Mouse (Mus musculus) layer of hippocampus, adult 11-12 months (tissue): ENCODE results near the gene Pon1.

ENCODE experiments used
- DNase-seq: peaks from one replicate; pipeline ENCODE4 v3.0.0; 2022; ENCODE audit warnings: low spot score

Gene Pon1

GRCm38 (mm10) chr6:5134986-5135385, 58.8 kb downstream of the Pon1 start:
- no peak for DNase-seq

DNA sequence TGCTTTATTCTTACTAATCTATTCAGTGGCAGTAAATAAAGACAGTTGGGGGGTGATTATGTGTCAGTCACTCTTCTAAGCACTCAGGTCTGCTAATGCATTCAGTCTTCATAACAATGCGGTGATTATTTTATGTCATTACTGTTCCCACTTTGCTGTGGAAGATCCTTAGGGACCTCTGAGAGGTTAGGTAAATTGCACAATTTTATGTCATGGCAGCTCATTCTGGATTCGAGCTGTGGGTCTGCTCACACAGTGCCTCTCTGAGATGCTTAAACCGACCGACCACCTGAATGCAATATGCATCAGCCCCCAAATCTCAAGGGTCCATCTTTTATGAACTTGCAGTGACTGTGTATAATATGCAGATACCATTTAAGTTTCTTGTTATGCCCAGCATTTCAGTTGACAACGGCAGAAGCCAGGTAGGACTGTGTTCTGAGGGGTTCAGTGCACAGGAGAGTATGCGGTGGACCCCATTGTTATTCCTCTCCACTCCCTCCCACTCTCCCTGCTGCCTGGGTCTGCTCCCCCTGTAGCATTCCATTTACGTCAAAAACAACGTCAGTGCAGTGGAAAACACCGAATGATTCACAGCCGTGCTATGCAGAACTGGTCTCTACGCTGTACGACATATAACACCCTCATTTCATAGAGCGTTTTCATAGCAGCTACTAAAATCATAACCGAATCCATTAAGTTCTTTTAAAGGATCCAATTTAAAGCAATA, 64.2 kb downstream of the Pon1 start:
- no peak for DNase-seq

DNA sequence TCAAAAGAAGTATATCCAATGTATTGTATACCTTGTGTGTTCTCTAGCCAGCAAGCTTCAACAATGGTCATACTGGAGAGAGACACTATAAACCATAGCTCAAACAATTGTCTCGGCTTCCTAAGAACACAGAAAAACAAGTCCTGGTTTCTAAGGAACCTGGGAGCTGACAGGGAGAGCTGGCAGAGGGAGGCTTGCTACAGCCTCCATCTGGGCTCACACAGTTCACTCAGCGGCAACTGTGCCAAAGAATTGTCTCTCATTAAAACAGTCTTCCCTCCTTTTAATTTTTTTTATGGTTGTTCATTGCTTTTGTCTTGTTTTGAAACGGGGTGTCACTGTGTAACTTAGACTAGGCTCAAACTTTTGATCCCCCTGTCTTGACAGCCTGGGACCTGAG, 73.5 kb downstream of the Pon1 start:
- DNase-seq, result no peak

DNA sequence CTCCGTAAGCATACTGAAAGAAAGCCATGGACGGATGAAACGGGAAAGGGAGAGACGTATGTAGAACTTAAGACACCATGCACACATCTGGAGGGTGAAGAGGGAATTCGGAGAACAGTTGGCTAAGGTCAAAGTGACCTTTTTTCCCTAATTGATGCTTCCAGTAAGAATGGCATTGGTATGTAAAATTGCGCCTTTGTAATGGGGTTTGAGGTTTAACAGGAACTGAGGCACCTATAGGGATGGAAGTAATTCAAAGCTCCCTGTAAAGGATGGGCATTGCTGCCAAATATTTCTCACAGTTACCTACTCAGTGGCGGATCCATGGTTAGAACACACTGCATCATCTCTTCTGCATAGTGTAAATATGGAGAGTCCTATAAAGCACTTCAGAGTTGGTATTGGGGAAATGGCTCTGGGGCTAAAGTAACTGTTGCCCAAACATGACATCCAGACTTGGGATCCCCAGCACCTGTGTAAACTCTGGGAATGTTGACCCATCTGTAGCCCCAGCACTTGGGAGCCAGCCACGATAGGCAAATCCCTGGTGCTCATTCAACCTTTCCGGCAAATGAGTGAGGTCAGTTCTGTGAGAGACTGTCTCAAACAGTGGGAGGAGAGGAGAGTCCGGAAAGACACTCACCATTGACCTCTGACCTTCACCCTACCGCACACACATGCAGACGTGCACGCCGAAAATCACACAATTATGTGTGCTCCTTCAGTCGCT, 74.4 kb downstream of the Pon1 start:
- no peak for DNase-seq
